Mouse (Mus musculus): ENCODE measurements around the gene 1700034J05Rik. TPM values are rescaled to one million over a fixed set of nuclear protein-coding genes. Genes with fewer than 3 reads are reported as not detected.

Gene 1700034J05Rik
- total and polyA plus RNA-seq, 3 experiments: not detected

DNA sequence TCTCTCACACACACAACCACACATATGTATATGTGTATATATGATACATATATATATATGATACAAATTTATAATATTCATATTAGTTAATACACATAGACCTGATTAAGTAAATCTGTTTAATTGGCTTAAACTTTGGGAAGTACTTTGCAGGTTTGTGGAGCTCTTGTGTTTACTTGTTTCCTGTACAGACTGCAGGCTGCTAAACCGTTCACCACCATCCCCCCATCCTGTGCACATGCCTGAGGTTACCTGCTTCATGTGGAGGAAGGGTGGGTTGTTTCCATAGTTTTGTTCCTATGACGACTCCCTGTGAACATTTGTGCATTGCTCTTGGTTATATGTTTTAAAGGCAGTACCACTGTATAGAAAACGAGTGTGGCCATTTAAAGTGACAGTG lies 17.1 kb upstream of the 1700034J05Rik start:
- in situ Hi-C loops (cut with MboI; ENCODE audit: low pct_ligation_motif_present, low pct_unique_long_range_greater_than_20kb, low sequenced_read_pairs): no loop called here
- dilution Hi-C loops (cut with MboI; ENCODE audit: extremely low pct_ligation_motif_present, extremely low pct_unique_long_range_greater_than_20kb, low sequenced_read_pairs): no loop called here
- no peaks in the 10 kb centered on the region for H3K79me2 ChIP-seq (replicated peaks; ENCODE audit: control insufficient read depth, extremely low read depth, insufficient read depth, poor library complexity, severe bottlenecking)
- H3K36me3 ChIP-seq (replicated peaks in 1 of 2; ENCODE audit: control insufficient read depth in 1 of 2, insufficient read depth in 1 of 2, low read length in 1 of 2): peaks cover 0 to 3% of the 10 kb centered on the region in 2 experiments
- H3K9ac ChIP-seq (ENCODE audit: insufficient read depth, low read depth): no peak overlapping the region
- H3K9me3 ChIP-seq (replicated peaks; ENCODE audit: low read length): no peaks in the 10 kb centered on the region
- no peaks in the 10 kb centered on the region for H3K27me3 ChIP-seq (replicated peaks)
- H3K27ac ChIP-seq (ENCODE audit: insufficient read depth, low read depth): no peak overlapping the region
- no peak overlapping the region for H3K4me2 ChIP-seq (ENCODE audit: insufficient read depth, low read depth, poor library complexity, severe bottlenecking)
- no peak for DNase-seq (ENCODE audit: extremely low read depth)
- no peaks in the 10 kb centered on the region for H3K4me1 ChIP-seq (ENCODE audit: control insufficient read depth in 1 of 2, insufficient read depth in 2 of 2)
- H3K4me3 ChIP-seq (replicated peaks in 1 of 3; ENCODE audit: low read depth in 2 of 3, low read length in 2 of 3, poor library complexity in 1 of 3): no peak overlapping the region
- TF ChIP-seq ETS1 (conservative IDR thresholded peaks at IDR 0.05; ENCODE audit: low read depth, low read length): no peak
- no peak for TF ChIP-seq POLR2A (IDR thresholded peaks at IDR 0.05; ENCODE audit: low read depth, low read length)
- TF ChIP-seq USF1 (IDR thresholded peaks at IDR 0.05; ENCODE audit: low read depth, low read length): no peak
- TF ChIP-seq HCFC1 (IDR thresholded peaks at IDR 0.05; ENCODE audit: low read depth, low read length): no peak
- TF ChIP-seq CHD1 (IDR thresholded peaks at IDR 0.05; ENCODE audit: low read depth, low read length): no peak
- no peak for TF ChIP-seq TBP (conservative IDR thresholded peaks at IDR 0.05; ENCODE audit: low read depth, low read length)
- no peak for TF ChIP-seq NRF1 (IDR thresholded peaks at IDR 0.05; ENCODE audit: low read depth, low read length)
- no peak for TF ChIP-seq EP300 (IDR thresholded peaks at IDR 0.05; ENCODE audit: low read length)
- TF ChIP-seq MEF2A (IDR thresholded peaks at IDR 0.05; ENCODE audit: borderline replicate concordance, low read depth, low read length): no peak
- TF ChIP-seq GABPA (IDR thresholded peaks at IDR 0.05; ENCODE audit: insufficient replicate concordance, low read depth, low read length): no peak
- no peak for TF ChIP-seq JUN (IDR thresholded peaks at IDR 0.05; ENCODE audit: insufficient read depth, low read depth, low read length)
- no peak for TF ChIP-seq ZKSCAN1 (IDR thresholded peaks at IDR 0.05; ENCODE audit: borderline replicate concordance, low read depth, low read length)
- no peak for TF ChIP-seq JUND (conservative IDR thresholded peaks at IDR 0.05; ENCODE audit: low read depth, low read length)
- TF ChIP-seq SIN3A (IDR thresholded peaks at IDR 0.05; ENCODE audit: low read length): no peak
- no peak for TF ChIP-seq MAZ (IDR thresholded peaks at IDR 0.05; ENCODE audit: low read depth, low read length)
- TF ChIP-seq MXI1 (IDR thresholded peaks at IDR 0.05; ENCODE audit: low read depth, low read length): no peak
- no peak for TF ChIP-seq KAT2A (IDR thresholded peaks at IDR 0.05; ENCODE audit: insufficient replicate concordance, low read length)
- TF ChIP-seq BHLHE40 (IDR thresholded peaks at IDR 0.05; ENCODE audit: low read depth, low read length): no peak
- no peak for TF ChIP-seq NELFE (IDR thresholded peaks at IDR 0.05; ENCODE audit: low read depth, low read length)

DNA sequence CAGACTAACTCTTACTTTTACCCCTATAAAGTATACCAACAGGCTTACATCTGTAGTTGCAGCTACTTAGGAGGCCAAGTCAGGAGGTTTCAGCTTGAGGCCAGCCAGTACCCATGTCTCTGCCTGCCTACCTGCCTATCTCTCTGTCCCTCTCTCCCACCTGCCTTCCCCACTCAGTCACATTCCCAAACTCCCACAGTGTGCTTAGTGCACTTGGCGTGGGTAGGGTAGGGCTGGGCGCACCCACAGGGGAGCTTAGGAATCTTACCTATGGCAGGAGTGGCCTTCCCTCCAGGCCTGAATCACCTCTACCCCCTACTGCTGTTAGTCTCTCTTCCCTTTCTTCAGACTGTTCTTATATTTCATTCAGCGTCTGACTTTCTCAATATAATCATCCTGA lies 16.6 kb upstream of the 1700034J05Rik start:
- H3K4me3 ChIP-seq (replicated peaks in 1 of 3; ENCODE audit: low read depth in 2 of 3, low read length in 2 of 3, poor library complexity in 1 of 3): no peak overlapping the region
- H3K27me3 ChIP-seq (replicated peaks): no peaks in the 10 kb centered on the region
- no peak for DNase-seq (ENCODE audit: extremely low read depth)
- in situ Hi-C loops (cut with MboI; ENCODE audit: low pct_ligation_motif_present, low pct_unique_long_range_greater_than_20kb, low sequenced_read_pairs) (no loop called here), dilution Hi-C loops (cut with MboI; ENCODE audit: extremely low pct_ligation_motif_present, extremely low pct_unique_long_range_greater_than_20kb, low sequenced_read_pairs) (no loop called here)
- no peak overlapping the region for H3K9ac ChIP-seq (ENCODE audit: insufficient read depth, low read depth)
- no peak for TF ChIP-seq MAX (IDR thresholded peaks at IDR 0.05; ENCODE audit: low read length)
- no peak for TF ChIP-seq NELFE (IDR thresholded peaks at IDR 0.05; ENCODE audit: low read depth, low read length)
- no peak for TF ChIP-seq MXI1 (IDR thresholded peaks at IDR 0.05; ENCODE audit: low read depth, low read length)
- no peak for TF ChIP-seq CTCF (conservative IDR thresholded peaks at IDR 0.05 in 1 of 2, IDR thresholded peaks at IDR 0.05 in 1 of 2; ENCODE audit: low read depth in 2 of 2, low read length in 2 of 2)
- no peak for TF ChIP-seq HCFC1 (IDR thresholded peaks at IDR 0.05; ENCODE audit: low read depth, low read length)
- no peak for TF ChIP-seq MAZ (IDR thresholded peaks at IDR 0.05; ENCODE audit: low read depth, low read length)
- no peak for TF ChIP-seq CHD1 (IDR thresholded peaks at IDR 0.05; ENCODE audit: low read depth, low read length)
- TF ChIP-seq MEF2A (IDR thresholded peaks at IDR 0.05; ENCODE audit: borderline replicate concordance, low read depth, low read length): no peak
- no peak overlapping the region for H3K27ac ChIP-seq (ENCODE audit: insufficient read depth, low read depth)
- H3K36me3 ChIP-seq (replicated peaks in 1 of 2; ENCODE audit: control insufficient read depth in 1 of 2, insufficient read depth in 1 of 2, low read length in 1 of 2): peaks cover 0 to 4% of the 10 kb centered on the region in 2 experiments
- H3K4me1 ChIP-seq (ENCODE audit: control insufficient read depth in 1 of 2, insufficient read depth in 2 of 2): no peaks in the 10 kb centered on the region
- H3K9me3 ChIP-seq (replicated peaks; ENCODE audit: low read length): no peaks in the 10 kb centered on the region
- no peaks in the 10 kb centered on the region for H3K79me2 ChIP-seq (replicated peaks; ENCODE audit: control insufficient read depth, extremely low read depth, insufficient read depth, poor library complexity, severe bottlenecking)
- H3K4me2 ChIP-seq (ENCODE audit: insufficient read depth, low read depth, poor library complexity, severe bottlenecking): no peak overlapping the region

All from CH12.LX (cell line).